28 mouse cellular contexts compared by ENCODE assay signal in the genomic region with DNA sequence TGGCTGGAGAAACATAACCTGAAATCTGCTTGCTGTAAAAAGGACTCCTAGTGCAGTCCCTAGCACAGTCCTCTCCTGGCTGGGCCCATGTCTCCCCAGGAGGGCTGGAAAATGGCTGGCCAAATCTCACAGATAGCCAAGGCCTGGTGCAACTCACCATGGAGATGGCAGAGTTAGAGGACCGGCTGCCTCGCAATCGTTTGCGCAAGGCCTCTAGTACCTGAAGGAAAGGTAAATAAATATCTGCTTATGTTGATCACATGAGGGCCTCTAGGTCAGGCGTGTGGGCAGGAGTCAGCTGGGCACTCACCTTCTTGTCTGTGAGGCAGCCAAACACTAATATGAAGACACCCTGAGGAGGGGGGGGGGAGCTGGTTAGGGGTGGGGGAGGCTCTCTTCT. TPM values are rescaled to one million over a fixed set of nuclear protein-coding genes. Genes with fewer than 3 reads are reported as not detected.
DNase-seq lines count a peak whose midpoint lies in the region; ATAC-seq and TF ChIP-seq lines count a peak whose summit lies in the region.
"Had no signal": no experiment of that assay in that cellular context is flagged by ENCODE, and none has a peak within 500 bp of the region (broad histone marks: within the 10 kb centered on the region; RNA-seq: fewer than 3 reads in every experiment).

No protein-coding gene starts in this region.

- ATAC-seq in liver, embryonic 15.5 days (ENCODE audit: insufficient read depth) = 0 out of 2 replicates have a peak, but pooled peaks have one; percentile 25
- no peak for ATAC-seq in liver, embryonic 11.5 days (replicated peaks; ENCODE audit: low FRiP score)
- ATAC-seq: activated CD4-positive, CD25-positive, alpha-beta regulatory T cell, adult 4 months; forebrain, embryonic 15.5 days had no signal

- H3K36me3 ChIP-seq in liver, embryonic 15.5 days (replicated peaks) = no peaks in the 10 kb centered on the region
- no peaks in the 10 kb centered on the region for H3K36me3 ChIP-seq in liver, embryonic 11.5 days (ENCODE audit: control insufficient read depth, insufficient read depth, low read length)
- H3K36me3 ChIP-seq: embryonic facial prominence, embryonic 10.5 days; embryonic facial prominence, embryonic 13.5 days; forebrain, embryonic 12.5 days; forebrain, embryonic 15.5 days; hindbrain, embryonic 10.5 days; hindbrain, embryonic 13.5 days had no signal

- H3K4me2 ChIP-seq in liver, embryonic 15.5 days = no peak overlapping the region
- no peak overlapping the region for H3K4me2 ChIP-seq in liver, embryonic 11.5 days
- H3K4me2 ChIP-seq: embryonic facial prominence, embryonic 13.5 days; forebrain, embryonic 12.5 days; forebrain, embryonic 15.5 days; heart, embryonic 11.5 days; hindbrain, embryonic 13.5 days had no signal

- TF ChIP-seq POLR2A in lung, adult 2 months (IDR thresholded peaks at IDR 0.05; ENCODE audit: borderline replicate concordance, extremely low read depth, low read depth, low read length) = no peak

- no peaks in the 10 kb centered on the region for H3K27me3 ChIP-seq in liver, embryonic 15.5 days
- no peaks in the 10 kb centered on the region for H3K27me3 ChIP-seq in liver, embryonic 11.5 days (replicated peaks; ENCODE audit: control insufficient read depth, insufficient read depth, low read length)
- H3K27me3 ChIP-seq: embryonic facial prominence, embryonic 13.5 days; forebrain, embryonic 12.5 days; forebrain, embryonic 15.5 days; hindbrain, embryonic 13.5 days had no signal

- intact Hi-C loops in heart, postnatal 36 days (cut with DNase I) = no loop called here

- H3K4me1 ChIP-seq in liver, embryonic 15.5 days (replicated peaks) = peaks cover 2% of the 10 kb centered on the region; the same call in 1 of the 2 replicates
- H3K4me1 ChIP-seq in liver, embryonic 11.5 days (replicated peaks; ENCODE audit: control insufficient read depth, insufficient read depth, low read length) = no peaks in the 10 kb centered on the region
- H3K4me1 ChIP-seq in lung, adult 2 months (ENCODE audit: control insufficient read depth, insufficient read depth, low read length) = no peaks in the 10 kb centered on the region
- H3K4me1 ChIP-seq: embryonic facial prominence, embryonic 10.5 days; embryonic facial prominence, embryonic 13.5 days; forebrain, embryonic 12.5 days; forebrain, embryonic 15.5 days; hindbrain, embryonic 10.5 days; hindbrain, embryonic 13.5 days had no signal

- H3K9ac ChIP-seq in liver, embryonic 15.5 days = no peak overlapping the region
- H3K9ac ChIP-seq in liver, embryonic 11.5 days (ENCODE audit: low read depth, low read length) = no peak overlapping the region
- H3K9ac ChIP-seq: embryonic facial prominence, embryonic 13.5 days; forebrain, embryonic 12.5 days; forebrain, embryonic 15.5 days; hindbrain, embryonic 13.5 days had no signal

- no peak overlapping the region for H3K27ac ChIP-seq in liver, embryonic 15.5 days (replicated peaks)
- no peak overlapping the region for H3K27ac ChIP-seq in liver, embryonic 11.5 days (ENCODE audit: low read depth, low read length)
- H3K27ac ChIP-seq: embryonic facial prominence, embryonic 10.5 days; embryonic facial prominence, embryonic 13.5 days; forebrain, embryonic 12.5 days; forebrain, embryonic 15.5 days; hindbrain, embryonic 10.5 days; hindbrain, embryonic 13.5 days had no signal

- no peak for TF ChIP-seq CTCF in lung, adult 2 months (IDR thresholded peaks at IDR 0.05; ENCODE audit: insufficient read depth, low read length)

- 77% methylated on average over 5 of the region's 5 CpGs for WGBS in liver, embryonic 15.5 days (ENCODE audit: insufficient replicate concordance)
- 74% methylated on average over 5 of the region's 5 CpGs for WGBS in liver, embryonic 11.5 days
- WGBS in lung, adult 2 months = 61% methylated on average over 5 of the region's 5 CpGs

- peak; percentile 90 for DNase-seq in heart, adult 11 months
- DNase-seq in heart, postnatal 36 days = no peak
- DNase-seq in liver, embryonic 11.5 days (ENCODE audit: low spot score) = no peak
- peak; percentile 43 for DNase-seq in lung, postnatal 25 days (ENCODE audit: low spot score)
- no peak for DNase-seq in lung, adult 2 months
- DNase-seq in spleen, postnatal 14 days (ENCODE audit: low spot score in 2 of 2) = no peak
- DNase-seq in urinary bladder, postnatal 36 days (ENCODE audit: low spot score in 2 of 2) = no peak
- DNase-seq: adrenal gland, adult 8-10 months; adrenal gland, postnatal 25 days; cerebellum, adult 11-12 months; cerebellum, adult 8-10 months; cerebellum, postnatal 10 days; cerebellum, postnatal 36 days; embryo, embryonic 11 days; gastrocnemius, postnatal 36 days had no signal

- H3K9me3 ChIP-seq in liver, embryonic 15.5 days (replicated peaks) = no peaks in the 10 kb centered on the region
- no peaks in the 10 kb centered on the region for H3K9me3 ChIP-seq in liver, embryonic 11.5 days (ENCODE audit: control insufficient read depth, low read length)
- H3K9me3 ChIP-seq: embryonic facial prominence, embryonic 10.5 days; embryonic facial prominence, embryonic 13.5 days; forebrain, embryonic 12.5 days; forebrain, embryonic 15.5 days; hindbrain, embryonic 10.5 days; hindbrain, embryonic 13.5 days had no signal

- H3K4me3 ChIP-seq in liver, embryonic 15.5 days (replicated peaks) = no peak overlapping the region
- H3K4me3 ChIP-seq in liver, embryonic 11.5 days (ENCODE audit: low read depth, low read length) = no peak overlapping the region
- no peak overlapping the region for H3K4me3 ChIP-seq in lung, adult 2 months (replicated peaks; ENCODE audit: extremely low read depth, low read depth, low read length)
- H3K4me3 ChIP-seq: embryonic facial prominence, embryonic 10.5 days; embryonic facial prominence, embryonic 13.5 days; erythroblast, embryonic 14.5 days; forebrain, embryonic 12.5 days; forebrain, embryonic 15.5 days; hindbrain, embryonic 10.5 days; hindbrain, embryonic 13.5 days had no signal

RNA-seq across cellular contexts. Expression of a gene that starts 10.2 kb away (rescaled TPM):
- under 1 TPM in 1 of 2 experiments, not detected in 1; 0.08 TPM for total RNA-seq in heart, postnatal 36 days (2021)
- not detected in 2 replicates for polyA plus RNA-seq in liver, embryonic 15.5 days (2015; fragmentation: Nextera tagmentation; extraction: Ambion mirVana)
- not detected in 2 replicates for polyA plus RNA-seq in liver, embryonic 11.5 days (2014; fragmentation: Nextera tagmentation; extraction: Ambion mirVana)
- 0.15 and 0.27 TPM in 2 replicates for polyA plus RNA-seq in lung, adult 2 months (2012; rRNA removed)
- total RNA-seq: adrenal gland, adult 8-10 months; adrenal gland, postnatal 25 days; gastrocnemius, adult 8-10 months; gastrocnemius, postnatal 36 days had no signal
- polyA plus RNA-seq: activated CD4-positive, CD25-positive, alpha-beta regulatory T cell, adult 4 months; brain, embryonic 14.5 days; cortical plate, adult 2 months; embryonic facial prominence, embryonic 10.5 days; embryonic facial prominence, embryonic 13.5 days; erythroblast, embryonic 14.5 days; forebrain, embryonic 12.5 days; forebrain, embryonic 15.5 days; hindbrain, embryonic 10.5 days; hindbrain, embryonic 13.5 days had no signal

RNA-seq across cellular contexts. Expression of a gene that starts 37.0 kb away (rescaled TPM):
- 10 to 100 TPM; 15.0 to 17.4 TPM for total RNA-seq in heart, postnatal 36 days (2021)
- polyA plus RNA-seq in liver, embryonic 15.5 days (2015; fragmentation: Nextera tagmentation; extraction: Ambion mirVana) = 13.3 and 14.1 TPM in 2 replicates
- polyA plus RNA-seq in liver, embryonic 11.5 days (2014; fragmentation: Nextera tagmentation; extraction: Ambion mirVana) = 28.2 and 31.3 TPM in 2 replicates
- 20.4 and 33.5 TPM in 2 replicates for polyA plus RNA-seq in lung, adult 2 months (2012; rRNA removed)

RNA-seq across cellular contexts. Expression of a gene that starts 40.3 kb away (rescaled TPM):
- total RNA-seq in heart, postnatal 36 days (2021) = 1,000 to 10,000 TPM; 2,118 to 2,205 TPM
- polyA plus RNA-seq in liver, embryonic 15.5 days (2015; fragmentation: Nextera tagmentation; extraction: Ambion mirVana) = 140 and 154 TPM in 2 replicates
- 145 and 167 TPM in 2 replicates for polyA plus RNA-seq in liver, embryonic 11.5 days (2014; fragmentation: Nextera tagmentation; extraction: Ambion mirVana)
- 49.3 and 112 TPM in 2 replicates for polyA plus RNA-seq in lung, adult 2 months (2012; rRNA removed)

RNA-seq across cellular contexts. Expression of a gene that starts 40.4 kb away (rescaled TPM):
- 1,000 to 10,000 TPM; 1,332 to 1,358 TPM for total RNA-seq in heart, postnatal 36 days (2021)
- 101 and 105 TPM in 2 replicates for polyA plus RNA-seq in liver, embryonic 15.5 days (2015; fragmentation: Nextera tagmentation; extraction: Ambion mirVana)
- 122 and 128 TPM in 2 replicates for polyA plus RNA-seq in liver, embryonic 11.5 days (2014; fragmentation: Nextera tagmentation; extraction: Ambion mirVana)
- polyA plus RNA-seq in lung, adult 2 months (2012; rRNA removed) = 36.2 and 64.3 TPM in 2 replicates

Comparison
In these comparisons a context has a peak if more than half of its experiments do, and no peak if none do; other contexts are left out.
1. DNase-seq: peak in heart, adult 11 months (single experiment) and lung, postnatal 25 days (single experiment); none in heart, postnatal 36 days (0 of 2), liver, embryonic 11.5 days (single experiment), lung, adult 2 months (single experiment), spleen, postnatal 14 days (0 of 2) and urinary bladder, postnatal 36 days (0 of 2).